Mouse (Mus musculus): ENCODE results near the gene Pla2g4d. TPM values are rescaled to one million over a fixed set of nuclear protein-coding genes. Genes with fewer than 3 reads are reported as not detected.
A peak's percentile ranks its signal among the peaks of the same experiment; 100 is the strongest.

Pla2g4d gene
- polyA plus RNA-seq, 1 experiment, result not detected

DNA sequence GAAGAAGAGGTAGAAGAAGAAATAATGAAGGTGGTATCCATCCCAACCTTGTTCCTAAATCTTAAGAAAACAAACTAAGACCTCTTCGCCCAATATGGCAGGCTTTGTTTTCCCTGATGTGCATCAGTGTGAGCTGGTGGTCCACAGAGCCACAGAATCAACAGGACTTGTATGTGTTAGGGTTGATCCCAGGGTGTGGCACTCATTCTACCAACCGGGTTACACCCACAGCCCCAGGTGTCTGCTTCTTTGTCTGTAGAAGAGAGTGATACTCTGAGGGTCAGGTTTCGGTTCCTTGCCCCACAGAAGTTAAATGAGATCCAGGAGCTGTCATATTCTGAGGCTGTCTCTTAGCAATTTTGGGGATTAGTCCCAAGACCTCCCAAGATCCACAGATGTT, 27.7 kb downstream of the Pla2g4d start:
- H3K9ac ChIP-seq (ENCODE audit: low read depth, poor library complexity, severe bottlenecking), result no peak overlapping the region
- H3K27ac ChIP-seq (ENCODE audit: insufficient read depth, low read length), result no peak overlapping the region
- no peak overlapping the region for H3K4me3 ChIP-seq (ENCODE audit: low read depth, low read length)
- no peaks in the 10 kb centered on the region for H3K4me1 ChIP-seq (ENCODE audit: control insufficient read depth, insufficient read depth, low read length)
- no peaks in the 10 kb centered on the region for H3K27me3 ChIP-seq (ENCODE audit: control insufficient read depth, insufficient read depth, low read length, poor library complexity, severe bottlenecking)
- H3K9me3 ChIP-seq (replicated peaks; ENCODE audit: control insufficient read depth, insufficient read depth, low read length, poor library complexity, severe bottlenecking), result peaks cover 4% of the 10 kb centered on the region
- TF ChIP-seq CTCF (IDR thresholded peaks at IDR 0.05; ENCODE audit: low read depth, low read length) (no peak), POLR2A (IDR thresholded peaks at IDR 0.05; ENCODE audit: insufficient read depth, low read length) (no peak), EP300 (IDR thresholded peaks at IDR 0.05; ENCODE audit: insufficient read depth, low read depth, low read length) (no peak)
- no peaks in the 10 kb centered on the region for H3K36me3 ChIP-seq (ENCODE audit: control insufficient read depth, insufficient read depth, low read length, poor library complexity, severe bottlenecking)

DNA sequence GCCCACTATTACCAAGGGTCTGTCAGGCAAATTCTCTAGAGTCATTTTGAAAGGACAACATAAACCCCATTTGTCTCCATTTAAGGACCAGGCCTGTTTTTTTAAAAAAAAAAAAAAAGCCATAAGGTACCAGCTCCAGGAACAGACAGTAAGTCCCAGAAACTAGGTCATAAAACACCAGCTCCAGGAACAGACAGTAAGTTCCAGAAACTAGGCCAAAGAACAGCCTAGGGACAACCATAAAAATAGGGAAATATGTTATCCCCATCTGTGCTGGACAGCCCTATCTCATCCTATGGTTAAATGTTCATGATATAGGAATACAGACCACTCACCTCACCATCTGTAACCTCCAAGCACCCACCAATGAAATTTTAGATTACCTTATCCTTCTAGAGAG, 32.7 kb downstream of the Pla2g4d start:
- TF ChIP-seq POLR2A (IDR thresholded peaks at IDR 0.05; ENCODE audit: insufficient read depth, low read length), result no peak
- TF ChIP-seq EP300 (IDR thresholded peaks at IDR 0.05; ENCODE audit: insufficient read depth, low read depth, low read length), result no peak
- no peak for TF ChIP-seq CTCF (IDR thresholded peaks at IDR 0.05; ENCODE audit: low read depth, low read length)
- no peak overlapping the region for H3K4me3 ChIP-seq (ENCODE audit: low read depth, low read length)
- H3K27me3 ChIP-seq (ENCODE audit: control insufficient read depth, insufficient read depth, low read length, poor library complexity, severe bottlenecking), result no peaks in the 10 kb centered on the region
- H3K9me3 ChIP-seq (replicated peaks; ENCODE audit: control insufficient read depth, insufficient read depth, low read length, poor library complexity, severe bottlenecking), result peaks cover 4% of the 10 kb centered on the region
- no peaks in the 10 kb centered on the region for H3K4me1 ChIP-seq (ENCODE audit: control insufficient read depth, insufficient read depth, low read length)
- H3K36me3 ChIP-seq (ENCODE audit: control insufficient read depth, insufficient read depth, low read length, poor library complexity, severe bottlenecking), result no peaks in the 10 kb centered on the region
- no peak overlapping the region for H3K9ac ChIP-seq (ENCODE audit: low read depth, poor library complexity, severe bottlenecking)
- no peak overlapping the region for H3K27ac ChIP-seq (ENCODE audit: insufficient read depth, low read length)

DNA sequence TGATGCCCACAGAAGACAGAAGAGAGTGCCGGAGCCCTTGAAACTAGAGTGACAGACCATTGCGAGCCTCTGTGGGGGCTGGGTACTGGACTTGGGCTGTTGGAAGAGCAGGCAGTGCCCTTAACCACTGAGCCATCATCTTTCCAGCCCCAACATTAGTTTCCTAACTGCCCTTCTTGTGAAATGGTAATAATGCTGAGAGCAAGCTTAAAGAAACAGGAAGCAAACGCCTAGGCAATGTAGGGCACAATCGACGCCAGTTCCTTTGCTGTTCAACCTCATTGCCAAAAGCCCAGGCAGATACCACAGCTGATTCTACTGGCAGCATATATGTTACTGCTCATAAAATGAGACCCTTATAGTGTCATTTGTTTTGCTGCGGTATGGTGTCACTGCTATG, 36.4 kb downstream of the Pla2g4d start:
- TF ChIP-seq CTCF (IDR thresholded peaks at IDR 0.05; ENCODE audit: low read depth, low read length) (no peak), EP300 (IDR thresholded peaks at IDR 0.05; ENCODE audit: insufficient read depth, low read depth, low read length) (no peak), POLR2A (IDR thresholded peaks at IDR 0.05; ENCODE audit: insufficient read depth, low read length) (no peak)
- Histone ChIP-seq H3K4me3 (ENCODE audit: low read depth, low read length) (no peak overlapping the region), H3K36me3 (ENCODE audit: control insufficient read depth, insufficient read depth, low read length, poor library complexity, severe bottlenecking) (no peaks in the 10 kb centered on the region), H3K9me3 (replicated peaks; ENCODE audit: control insufficient read depth, insufficient read depth, low read length, poor library complexity, severe bottlenecking) (peaks cover 4% of the 10 kb centered on the region), H3K27me3 (ENCODE audit: control insufficient read depth, insufficient read depth, low read length, poor library complexity, severe bottlenecking) (no peaks in the 10 kb centered on the region), H3K4me1 (ENCODE audit: control insufficient read depth, insufficient read depth, low read length) (no peaks in the 10 kb centered on the region), H3K27ac (ENCODE audit: insufficient read depth, low read length) (no peak overlapping the region), H3K9ac (ENCODE audit: low read depth, poor library complexity, severe bottlenecking) (no peak overlapping the region)

DNA sequence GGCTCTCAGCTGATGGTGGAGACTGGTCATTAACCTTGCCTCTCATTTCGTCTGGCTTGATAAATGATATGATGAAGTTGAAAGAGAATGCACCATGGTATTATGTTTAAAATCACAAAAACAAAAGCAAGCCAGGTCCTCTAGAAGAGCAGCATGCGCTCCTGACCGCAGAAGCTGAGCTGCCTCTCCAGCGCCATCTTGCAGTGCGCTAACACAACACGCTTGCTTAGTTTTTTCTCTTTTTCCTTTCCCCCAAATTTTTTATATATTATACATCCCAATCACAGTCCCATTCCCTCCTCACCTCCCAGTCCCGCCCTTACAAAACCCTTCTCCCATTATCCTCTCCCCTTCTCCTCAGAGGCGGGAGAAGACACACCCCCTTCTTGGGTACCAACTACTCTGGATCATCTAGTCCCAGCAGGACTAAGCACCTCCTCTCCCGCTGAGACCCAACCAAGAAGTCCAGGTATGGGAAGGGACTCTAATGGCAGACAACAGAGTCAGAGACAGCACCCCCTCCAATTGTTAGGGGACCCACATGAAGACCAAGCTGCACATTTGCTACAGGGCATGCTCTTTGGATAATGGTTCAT, 43.5 kb downstream of the Pla2g4d start:
- Histone ChIP-seq H3K4me1 (ENCODE audit: control insufficient read depth, insufficient read depth, low read length) (no peaks in the 10 kb centered on the region), H3K36me3 (ENCODE audit: control insufficient read depth, insufficient read depth, low read length, poor library complexity, severe bottlenecking) (no peaks in the 10 kb centered on the region), H3K9me3 (replicated peaks; ENCODE audit: control insufficient read depth, insufficient read depth, low read length, poor library complexity, severe bottlenecking) (no peaks in the 10 kb centered on the region), H3K4me3 (ENCODE audit: low read depth, low read length) (no peak overlapping the region), H3K9ac (ENCODE audit: low read depth, poor library complexity, severe bottlenecking) (no peak overlapping the region), H3K27ac (ENCODE audit: insufficient read depth, low read length) (no peak overlapping the region), H3K27me3 (ENCODE audit: control insufficient read depth, insufficient read depth, low read length, poor library complexity, severe bottlenecking) (0 out of 2 replicates have a peak, but pooled peaks cover 1% of the 10 kb centered on the region)
- TF ChIP-seq CTCF (IDR thresholded peaks at IDR 0.05; ENCODE audit: low read depth, low read length) (peak; percentile 39), POLR2A (IDR thresholded peaks at IDR 0.05; ENCODE audit: insufficient read depth, low read length) (no peak)

DNA sequence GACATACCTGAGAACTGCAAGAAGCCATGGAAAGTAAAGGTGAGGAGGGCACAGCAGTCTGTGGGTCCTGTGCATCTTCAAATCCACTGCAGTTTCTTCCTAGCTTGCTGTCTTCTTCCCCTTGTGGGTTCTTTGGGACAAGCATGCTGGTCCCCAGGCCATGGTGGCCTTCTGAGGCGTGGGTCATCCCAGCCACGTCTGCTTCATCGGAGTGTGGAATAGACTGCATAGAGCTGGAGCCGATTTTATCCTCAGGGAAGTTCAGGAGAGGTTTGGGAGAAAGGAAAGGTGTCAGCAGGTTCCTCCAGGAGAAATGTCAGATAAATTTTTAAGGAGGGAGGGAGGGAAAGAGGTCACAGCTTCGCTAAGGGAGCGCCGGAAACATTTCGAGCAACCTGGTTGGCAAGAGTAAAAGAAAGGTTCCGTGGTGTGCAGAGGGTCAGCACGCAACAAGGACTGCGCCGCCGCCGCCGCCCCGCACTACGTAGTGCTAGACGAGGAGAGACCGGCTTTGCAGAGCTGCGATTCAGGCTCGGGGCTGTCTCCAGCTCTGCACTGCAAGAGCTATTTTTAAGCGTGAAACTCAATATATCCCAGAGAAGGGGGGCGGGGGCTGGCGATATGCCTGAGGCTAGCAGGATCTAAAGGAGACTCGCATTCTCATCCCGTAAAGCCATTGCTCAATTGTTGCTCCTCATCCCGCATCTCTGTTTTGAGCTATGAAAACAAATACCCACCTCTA, 44.1 kb downstream of the Pla2g4d start, which contains the start of gene Pla2g4e:
TSS of gene Pla2g4e (minus strand) at position 657 of the 742 bp plus-strand sequence.
- 0 out of 2 replicates have a peak, but pooled peaks cover 1% of the 10 kb centered on the region for H3K27me3 ChIP-seq (ENCODE audit: control insufficient read depth, insufficient read depth, low read length, poor library complexity, severe bottlenecking)
- TF ChIP-seq EP300 (IDR thresholded peaks at IDR 0.05; ENCODE audit: insufficient read depth, low read depth, low read length), result no peak
- no peak for TF ChIP-seq CTCF (IDR thresholded peaks at IDR 0.05; ENCODE audit: low read depth, low read length)
- no peak for TF ChIP-seq POLR2A (IDR thresholded peaks at IDR 0.05; ENCODE audit: insufficient read depth, low read length)
- no peak within 1 kb of the TSS for H3K27ac ChIP-seq (ENCODE audit: insufficient read depth, low read length)

DNA sequence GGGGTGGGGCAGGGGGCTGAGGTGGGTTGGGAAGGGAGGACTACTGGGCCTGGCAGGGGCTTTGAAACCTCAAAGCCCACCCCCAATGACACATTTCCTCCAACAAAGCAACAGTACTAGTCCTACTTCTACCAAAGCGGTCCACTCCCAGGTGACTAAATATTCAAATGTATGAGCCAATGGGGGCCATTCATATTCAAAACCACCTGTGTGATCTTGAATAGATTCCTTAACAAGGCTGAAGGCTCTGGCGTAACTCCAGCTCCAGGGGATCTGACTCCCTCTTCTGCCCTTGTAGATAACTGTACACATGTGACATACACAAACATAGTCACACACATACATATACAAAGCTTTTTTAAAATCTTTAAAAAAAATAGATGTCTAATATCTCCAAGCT, 45.0 kb downstream of the Pla2g4d start:
- H3K36me3 ChIP-seq (ENCODE audit: control insufficient read depth, insufficient read depth, low read length, poor library complexity, severe bottlenecking), result no peaks in the 10 kb centered on the region
- no peak overlapping the region for H3K4me3 ChIP-seq (ENCODE audit: low read depth, low read length)
- H3K27me3 ChIP-seq (ENCODE audit: control insufficient read depth, insufficient read depth, low read length, poor library complexity, severe bottlenecking), result 0 out of 2 replicates have a peak, but pooled peaks cover 1% of the 10 kb centered on the region
- H3K9me3 ChIP-seq (replicated peaks; ENCODE audit: control insufficient read depth, insufficient read depth, low read length, poor library complexity, severe bottlenecking), result no peaks in the 10 kb centered on the region
- H3K4me1 ChIP-seq (ENCODE audit: control insufficient read depth, insufficient read depth, low read length), result no peaks in the 10 kb centered on the region
- TF ChIP-seq EP300 (IDR thresholded peaks at IDR 0.05; ENCODE audit: insufficient read depth, low read depth, low read length) (no peak), CTCF (IDR thresholded peaks at IDR 0.05; ENCODE audit: low read depth, low read length) (no peak), POLR2A (IDR thresholded peaks at IDR 0.05; ENCODE audit: insufficient read depth, low read length) (no peak)
- no peak overlapping the region for H3K9ac ChIP-seq (ENCODE audit: low read depth, poor library complexity, severe bottlenecking)
- H3K27ac ChIP-seq (ENCODE audit: insufficient read depth, low read length), result no peak overlapping the region

More for the DNA sequence above, 44.1 kb downstream of the Pla2g4d start, which contains the start of gene Pla2g4e:
- Histone ChIP-seq H3K4me1 (ENCODE audit: control insufficient read depth, insufficient read depth, low read length) (no peaks in the 10 kb centered on the region), H3K36me3 (ENCODE audit: control insufficient read depth, insufficient read depth, low read length, poor library complexity, severe bottlenecking) (no peaks in the 10 kb centered on the region), H3K9ac (ENCODE audit: low read depth, poor library complexity, severe bottlenecking) (no peak within 1 kb of the TSS), H3K9me3 (replicated peaks; ENCODE audit: control insufficient read depth, insufficient read depth, low read length, poor library complexity, severe bottlenecking) (no peaks in the 10 kb centered on the region), H3K4me3 (ENCODE audit: low read depth, low read length) (peak within 1 kb of the TSS; percentile 32; the same call in 1 of the 2 replicates)

All from ES-Bruce4 (cell line).